Mouse (Mus musculus) ES-E14 (cell line): ENCODE data around the gene Vps35l. TPM values are rescaled to one million over a fixed set of nuclear protein-coding genes. Genes with fewer than 3 reads are reported as not detected.

Source experiments
- DNase-seq: peaks from one replicate; pipeline ENCODE4 v3.0.0-alpha.2; 2013; ENCODE audit warnings: low read depth, low spot score
- H3K27ac ChIP-seq: 2 replicates; pipeline ENCODE4 v1.5.1; 2012; ENCODE audit warnings: low read depth, mild to moderate bottlenecking, low read length, moderate library complexity, mixed read lengths; ENCODE audit not compliant: poor library complexity, insufficient read depth, severe bottlenecking
- H3K36me3 ChIP-seq: 2 replicates; pipeline ENCODE4 v1.6.1; 2012; ENCODE audit warnings: mild to moderate bottlenecking, low read length, moderate library complexity, mixed read lengths; ENCODE audit not compliant: control insufficient read depth, poor library complexity, insufficient read depth, severe bottlenecking
- H3K4me1 ChIP-seq, 2 experiments: fragments of 150-350 bp in 1 of 2; sonication (generic) in 1 of 2; 2 replicates each; pipeline ENCODE4 v1.6.1; 2012; ENCODE audit warnings: low read length in 2 of 2, mild to moderate bottlenecking in 1 of 2, mixed read lengths in 1 of 2; ENCODE audit not compliant: control insufficient read depth in 2 of 2, insufficient read depth in 2 of 2, poor library complexity in 1 of 2
- H3K4me3 ChIP-seq, 2 experiments: fragments of 150-350 bp in 1 of 2; sonication (generic) in 1 of 2; 2 replicates each; pipeline ENCODE4 v1.5.1; 2012; ENCODE audit warnings: low read length in 2 of 2, low read depth in 1 of 2, mild to moderate bottlenecking in 1 of 2, mixed read lengths in 1 of 2; ENCODE audit not compliant: insufficient read depth in 1 of 2, poor library complexity in 1 of 2, severe bottlenecking in 1 of 2
- H3K9ac ChIP-seq: 2 replicates; pipeline ENCODE4 v1.6.1; 2012; ENCODE audit warnings: low read depth, mild to moderate bottlenecking, low read length, mixed read lengths; ENCODE audit not compliant: poor library complexity, insufficient read depth, severe bottlenecking
- H3K9me3 ChIP-seq: fragments of 150-350 bp; sonication (generic); 2 replicates; pipeline ENCODE4 v1.6.1; 2012; ENCODE audit warnings: low read depth, mild to moderate bottlenecking, low read length; ENCODE audit not compliant: control insufficient read depth, insufficient read depth
- CHD2 ChIP-seq: IDR thresholded peaks from 2 replicates; pipeline ENCODE4 v1.6.1; 2014; ENCODE audit warnings: mild to moderate bottlenecking, low read depth, low read length, inconsistent platforms
- HCFC1 ChIP-seq: IDR thresholded peaks from 2 replicates; pipeline ENCODE4 v1.6.1; 2012; ENCODE audit warnings: low read length, inconsistent platforms, borderline replicate concordance; ENCODE audit not compliant: insufficient read depth
- MAFK ChIP-seq: IDR thresholded peaks from 2 replicates; pipeline ENCODE4 v1.6.1; 2014; ENCODE audit warnings: mild to moderate bottlenecking, low read depth, low read length, inconsistent platforms; ENCODE audit not compliant: insufficient read depth
- ZC3H11A ChIP-seq: IDR thresholded peaks from 2 replicates; pipeline ENCODE4 v1.6.1; 2012; ENCODE audit warnings: low read depth, mild to moderate bottlenecking, inconsistent platforms, low read length, borderline replicate concordance
- ZNF384 ChIP-seq: IDR thresholded peaks from 2 replicates; pipeline ENCODE4 v1.6.1; 2012; ENCODE audit warnings: low read depth, low read length, inconsistent platforms
- in situ Hi-C, 2 experiments: fragments of 600-800 bp; cut with MboI; formaldehyde crosslinking; loops; one replicate each; pipeline ENCODE4 v1.15.1; 2025; ENCODE audit warnings: low sequenced_read_pairs in 2 of 2, inconsistent platforms in 1 of 2; ENCODE audit not compliant: unreplicated experiment in 2 of 2
- total RNA-seq: library from RNA; depleted of rRNA; stranded (reverse); fragments of 300-350 nt; gene quantifications from 2 replicates; pipeline ENCODE4 v1.2.3, GENCODE M21; 2012

The Vps35l gene
- total RNA-seq, 1 experiment, result 36.8 TPM

DNA sequence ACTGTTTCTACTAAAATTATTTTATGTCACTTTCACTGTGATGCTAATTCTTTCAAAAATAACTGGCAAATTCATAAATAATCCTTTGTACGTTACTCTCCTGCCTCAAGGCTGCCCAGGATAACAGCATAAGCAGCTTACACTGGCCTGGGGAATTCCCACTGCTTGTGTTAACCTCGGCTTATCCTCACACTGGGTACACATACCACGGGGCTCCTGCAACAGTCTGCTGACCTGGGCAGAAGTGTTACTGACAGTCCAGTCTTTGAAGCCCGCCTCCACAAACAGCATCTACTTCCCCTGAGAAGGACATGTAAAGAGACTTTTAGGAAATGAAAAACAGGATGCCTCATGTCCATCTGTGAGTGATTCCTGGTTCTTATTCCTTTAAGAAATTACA, 102.9 kb downstream of the Vps35l start:
- H3K27ac ChIP-seq, result no peak overlapping the region
- DNase-seq, result no peak
- peaks cover 57% of the 10 kb centered on the region for H3K36me3 ChIP-seq
- H3K4me1 ChIP-seq, result peaks cover 0 to 9% of the 10 kb centered on the region in 2 experiments; a peak in 2 of 4 replicates
- H3K9ac ChIP-seq, result no peak overlapping the region
- in situ Hi-C loops, result no loop called here
- no peak overlapping the region for H3K4me3 ChIP-seq
- H3K9me3 ChIP-seq, result no peaks in the 10 kb centered on the region
- no peak for TF ChIP-seq HCFC1
- no peak for TF ChIP-seq ZNF384

DNA sequence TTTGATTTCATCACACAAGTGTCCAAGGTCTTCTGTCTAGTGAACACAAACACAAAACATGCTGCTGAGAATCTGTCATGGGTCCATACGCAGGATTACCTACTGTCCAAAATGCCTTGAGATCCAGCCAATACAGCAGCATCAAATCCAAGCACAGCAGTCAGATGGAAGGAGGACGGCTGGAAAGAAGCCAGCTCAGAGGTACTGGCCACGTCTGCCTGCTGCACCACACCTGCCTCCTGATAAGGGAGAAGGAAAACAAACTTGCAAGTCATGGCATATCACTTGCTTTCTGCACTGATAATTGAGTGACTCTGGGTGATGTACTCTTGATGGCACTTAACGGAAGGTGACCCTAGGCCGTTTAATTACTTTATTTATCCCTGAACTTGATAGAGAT, 105.1 kb downstream of the Vps35l start:
- H3K9ac ChIP-seq, result no peak overlapping the region
- no peak for TF ChIP-seq HCFC1
- no peak for TF ChIP-seq CHD2
- TF ChIP-seq MAFK, result no peak
- TF ChIP-seq ZNF384, result no peak
- TF ChIP-seq ZC3H11A, result no peak
- peaks cover 4 to 28% of the 10 kb centered on the region in 2 experiments; a peak in 3 of 4 replicates for H3K4me1 ChIP-seq
- no peaks in the 10 kb centered on the region for H3K9me3 ChIP-seq
- in situ Hi-C loops, result no loop called here
- H3K27ac ChIP-seq, result no peak overlapping the region
- no peak for DNase-seq
- peaks cover 77% of the 10 kb centered on the region for H3K36me3 ChIP-seq
- H3K4me3 ChIP-seq, result no peak overlapping the region

DNA sequence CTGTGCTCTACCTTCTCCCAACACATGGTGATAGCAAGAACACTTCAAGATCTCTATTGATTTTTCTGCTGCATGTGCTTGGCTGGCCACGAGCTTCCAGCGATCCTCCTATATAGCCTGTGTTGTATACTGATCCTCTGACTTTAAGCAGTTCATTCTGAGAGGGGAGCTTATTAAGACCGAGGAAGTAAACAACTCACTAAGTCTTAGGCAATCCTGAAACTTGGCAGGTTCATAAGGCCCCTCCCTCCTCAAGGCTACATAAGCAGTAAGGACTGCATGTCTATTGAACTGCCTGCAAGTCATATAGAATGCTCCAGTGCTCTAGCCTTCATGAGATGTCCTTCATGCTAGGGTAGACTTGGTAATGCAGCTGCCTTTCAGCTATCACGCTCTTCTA, 106.3 kb downstream of the Vps35l start:
- Histone ChIP-seq H3K4me1 (peaks cover 8 to 33% of the 10 kb centered on the region in 2 experiments; a peak in 3 of 4 replicates), H3K27ac (no peak overlapping the region), H3K36me3 (peaks cover 76% of the 10 kb centered on the region), H3K4me3 (no peak overlapping the region), H3K9ac (no peak overlapping the region), H3K9me3 (no peaks in the 10 kb centered on the region)
- no peak for DNase-seq
- in situ Hi-C loops, result no loop called here
- TF ChIP-seq ZC3H11A (no peak), ZNF384 (no peak), HCFC1 (no peak), MAFK (no peak), CHD2 (no peak)

- peak overlapping the region in 1 of 2 experiments; percentile 31; a peak in 2 of 4 replicates for H3K4me3 ChIP-seq
- in situ Hi-C loops, result no loop called here
- no peak for DNase-seq
- 0 out of 2 replicates have a peak overlapping the region, but pooled peaks have one; percentile 29 for H3K9ac ChIP-seq
- H3K4me1 ChIP-seq, result peaks cover 12 to 42% of the 10 kb centered on the region in 2 experiments; a peak in 3 of 4 replicates
- no peaks in the 10 kb centered on the region for H3K9me3 ChIP-seq
- peak overlapping the region; percentile 56 for H3K27ac ChIP-seq
- peaks cover 82% of the 10 kb centered on the region for H3K36me3 ChIP-seq
- TF ChIP-seq MAFK, result no peak
- no peak for TF ChIP-seq ZC3H11A
- TF ChIP-seq HCFC1, result no peak
- no peak for TF ChIP-seq ZNF384
- TF ChIP-seq CHD2, result peak; percentile 86
These were observed 108.8 kb downstream of the Vps35l start for GRCm38 (mm10) chr7:118848796-118849195.
